Mouse (Mus musculus): Measurements from ENCODE around the gene Usp47. TPM values are rescaled to one million over a fixed set of nuclear protein-coding genes. Genes with fewer than 3 reads are reported as not detected.

The Usp47 gene
- polyA plus RNA-seq, 1 experiment from 2014 or later, result 36.9 TPM

DNA sequence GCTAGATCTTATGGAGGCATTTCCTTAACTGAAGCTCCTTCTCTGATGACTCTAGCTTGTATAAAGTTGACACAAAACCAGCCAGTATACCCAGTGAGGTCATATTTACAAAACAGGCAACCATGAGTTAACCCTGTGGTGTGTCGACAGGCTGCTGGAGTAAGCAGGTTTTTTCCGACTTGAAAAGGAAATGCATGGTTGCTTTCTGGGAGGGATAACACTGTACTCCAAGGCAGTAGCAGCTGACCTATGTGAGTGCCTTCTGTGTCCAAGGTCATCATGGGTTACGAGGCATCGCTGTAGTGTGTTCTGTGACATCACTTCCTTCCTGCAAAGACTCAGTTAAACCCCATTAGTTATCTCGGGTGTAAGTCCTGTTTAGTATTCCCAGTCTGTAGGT is 79.6 kb downstream of the Usp47 start:
- no peaks in the 10 kb centered on the region for H3K9me3 ChIP-seq (replicated peaks)
- H3K36me3 ChIP-seq, result peaks cover 96% of the 10 kb centered on the region
- H3K4me2 ChIP-seq, result no peak overlapping the region
- no peak overlapping the region for H3K27ac ChIP-seq
- H3K4me1 ChIP-seq, result 0 out of 2 replicates have a peak, but pooled peaks cover 6% of the 10 kb centered on the region
- no peak overlapping the region for H3K4me3 ChIP-seq
- H3K9ac ChIP-seq, result no peak overlapping the region
- no peak for ATAC-seq
- WGBS (ENCODE audit: insufficient replicate concordance), result 57% methylated on average over 5 of the region's 5 CpGs
- H3K27me3 ChIP-seq (replicated peaks), result no peaks in the 10 kb centered on the region

DNA sequence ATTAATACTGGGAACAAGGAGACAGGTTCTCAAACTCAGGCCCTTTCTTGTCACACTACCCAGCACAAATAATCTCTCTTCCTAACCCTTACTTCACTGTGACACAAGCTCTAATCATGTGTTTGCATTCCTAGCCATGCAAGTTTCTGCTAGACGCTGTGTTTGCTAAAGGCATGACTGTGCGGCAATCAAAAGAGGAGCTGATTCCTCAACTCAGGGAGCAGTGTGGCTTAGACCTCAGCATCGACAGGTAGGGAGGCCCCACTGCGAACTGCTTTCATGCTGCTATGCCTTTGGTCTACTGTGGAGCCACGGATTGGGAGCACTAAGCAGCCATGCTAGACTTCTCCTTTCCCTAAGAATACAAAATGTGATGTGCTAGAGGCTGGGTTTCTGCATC is 80.5 kb downstream of the Usp47 start:
- no peaks in the 10 kb centered on the region for H3K9me3 ChIP-seq (replicated peaks)
- 74% methylated on average over 5 of the region's 5 CpGs for WGBS (ENCODE audit: insufficient replicate concordance)

DNA sequence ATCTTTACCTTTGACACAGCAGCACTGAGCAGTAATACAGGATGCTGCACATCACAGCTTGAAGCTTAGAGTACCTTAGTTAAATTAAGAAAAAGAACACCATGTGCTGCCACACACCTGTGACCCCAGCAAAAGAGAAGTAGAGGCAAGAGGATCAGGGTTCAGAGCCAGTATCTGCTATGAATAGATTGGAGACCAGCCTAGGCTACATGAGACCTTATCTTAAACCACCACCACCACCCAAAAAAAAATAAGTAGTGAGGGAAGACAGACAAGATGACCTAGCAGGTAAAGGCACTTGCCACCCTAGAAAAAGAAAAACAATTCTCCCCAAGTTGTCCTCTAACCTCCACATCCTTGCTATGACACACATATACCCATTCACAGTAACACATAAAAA is 85.5 kb downstream of the Usp47 start:
- no peaks in the 10 kb centered on the region for H3K9me3 ChIP-seq (replicated peaks)
- peaks cover 82% of the 10 kb centered on the region for H3K36me3 ChIP-seq
- no peak overlapping the region for H3K27ac ChIP-seq
- H3K4me1 ChIP-seq, result peaks cover 8% of the 10 kb centered on the region
- no peaks in the 10 kb centered on the region for H3K27me3 ChIP-seq (replicated peaks)
- H3K4me3 ChIP-seq, result no peak overlapping the region
- no peak overlapping the region for H3K9ac ChIP-seq
- peak; percentile 76 for ATAC-seq
- no peak overlapping the region for H3K4me2 ChIP-seq

More for the DNA sequence above, 80.5 kb downstream of the Usp47 start:
- H3K4me1 ChIP-seq, result peaks cover 12% of the 10 kb centered on the region
- H3K36me3 ChIP-seq, result peaks cover 96% of the 10 kb centered on the region
- H3K4me2 ChIP-seq, result no peak overlapping the region
- ATAC-seq, result no peak
- H3K27me3 ChIP-seq (replicated peaks), result no peaks in the 10 kb centered on the region
- H3K4me3 ChIP-seq, result no peak overlapping the region
- no peak overlapping the region for H3K9ac ChIP-seq
- H3K27ac ChIP-seq, result no peak overlapping the region

DNA sequence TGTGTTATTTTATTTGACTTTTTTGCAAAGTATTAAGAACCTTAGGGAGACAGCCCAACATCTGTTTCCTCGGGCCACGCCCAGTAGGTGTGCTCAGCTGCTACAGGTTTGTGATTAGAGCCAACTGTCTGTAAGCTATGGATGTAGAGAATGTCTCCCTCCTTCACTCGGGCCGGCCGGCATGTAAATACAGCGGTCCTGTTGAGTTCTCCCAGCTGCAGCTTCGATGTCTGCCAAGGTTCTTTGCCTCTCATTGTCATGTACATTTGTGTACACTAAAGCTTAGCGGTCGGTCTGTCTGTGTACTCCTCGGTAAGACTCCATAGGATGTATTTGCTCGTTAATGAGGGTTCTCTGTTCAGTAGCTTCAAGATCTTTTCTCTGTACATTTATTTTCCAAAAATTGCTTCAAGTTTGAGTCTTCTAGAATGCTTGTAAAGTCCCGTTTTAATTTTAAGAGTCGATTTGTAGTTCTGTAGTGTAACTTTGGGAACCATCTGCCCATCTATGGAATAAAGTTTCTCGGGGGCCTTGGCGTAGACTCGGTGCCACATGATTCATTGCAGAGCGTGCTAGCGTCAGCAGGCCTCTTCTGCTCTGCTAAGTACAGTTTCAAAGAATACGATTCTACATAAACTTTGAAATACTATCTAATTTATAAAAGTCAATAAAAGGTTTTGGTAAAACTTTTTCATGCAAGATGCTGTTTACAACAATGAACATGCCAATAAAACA is 87.5 kb downstream of the Usp47 start:
- 86% methylated on average over 19 of the region's 19 CpGs for WGBS (ENCODE audit: insufficient replicate concordance)
- H3K9ac ChIP-seq, result no peak overlapping the region
- H3K4me1 ChIP-seq, result peaks cover 8% of the 10 kb centered on the region
- no peak overlapping the region for H3K4me3 ChIP-seq
- peaks cover 63% of the 10 kb centered on the region for H3K36me3 ChIP-seq
- H3K4me2 ChIP-seq, result no peak overlapping the region
- H3K27ac ChIP-seq, result no peak overlapping the region
- H3K27me3 ChIP-seq (replicated peaks), result no peaks in the 10 kb centered on the region
- ATAC-seq, result no peak
- H3K9me3 ChIP-seq (replicated peaks), result no peaks in the 10 kb centered on the region

DNA sequence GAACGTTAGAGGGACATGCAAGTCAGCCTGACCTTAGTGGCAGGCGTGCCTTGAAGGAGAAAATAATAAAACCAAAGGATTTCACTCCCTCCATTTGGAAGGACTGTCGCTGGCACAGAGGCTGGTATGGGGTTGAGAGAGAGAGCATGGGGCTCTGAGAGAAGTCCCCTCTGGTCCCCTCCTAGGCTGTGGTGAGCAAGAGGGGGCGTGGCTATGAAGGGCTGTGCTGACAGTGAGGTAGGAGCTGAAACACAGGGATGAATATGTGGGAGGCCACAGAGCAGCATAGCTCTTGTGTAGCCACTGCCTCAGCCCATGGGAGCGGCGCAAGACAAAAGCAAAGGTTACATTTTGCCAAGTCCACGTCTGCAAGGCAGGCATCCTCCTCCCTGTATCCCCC is 94.2 kb downstream of the Usp47 start:
- H3K27ac ChIP-seq, result no peak overlapping the region
- WGBS (ENCODE audit: insufficient replicate concordance), result 69% methylated on average over 7 of the region's 7 CpGs
- no peaks in the 10 kb centered on the region for H3K4me1 ChIP-seq
- H3K9ac ChIP-seq, result no peak overlapping the region
- no peaks in the 10 kb centered on the region for H3K27me3 ChIP-seq (replicated peaks)
- H3K36me3 ChIP-seq, result 0 out of 2 replicates have a peak, but pooled peaks cover 3% of the 10 kb centered on the region
- no peak overlapping the region for H3K4me2 ChIP-seq
- no peaks in the 10 kb centered on the region for H3K9me3 ChIP-seq (replicated peaks)
- ATAC-seq, result no peak
- no peak overlapping the region for H3K4me3 ChIP-seq

DNA sequence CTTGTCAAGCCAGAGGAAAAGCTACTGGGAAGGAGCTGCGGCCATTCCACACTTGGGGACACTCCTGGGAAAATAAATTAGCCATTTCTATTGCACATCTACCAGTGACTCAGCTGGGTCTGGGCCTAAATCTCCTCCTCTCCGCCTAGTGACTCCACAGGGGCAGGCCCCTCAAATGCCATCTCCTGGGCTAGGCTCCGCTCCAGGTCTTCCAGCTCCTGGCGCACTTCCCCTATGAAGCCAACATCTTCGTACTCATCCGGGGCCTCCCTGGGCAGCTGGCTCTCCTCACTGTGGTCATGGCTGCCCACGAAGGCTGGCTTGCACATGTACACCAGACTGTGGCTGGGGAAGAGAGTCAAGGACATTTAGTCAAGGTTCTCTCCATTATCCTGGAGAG is 94.8 kb downstream of the Usp47 start:
- H3K4me3 ChIP-seq, result no peak overlapping the region
- H3K9ac ChIP-seq, result no peak overlapping the region
- no peak overlapping the region for H3K27ac ChIP-seq
- no peaks in the 10 kb centered on the region for H3K27me3 ChIP-seq (replicated peaks)
- 78% methylated on average over 7 of the region's 7 CpGs for WGBS (ENCODE audit: insufficient replicate concordance)
- no peaks in the 10 kb centered on the region for H3K4me1 ChIP-seq
- ATAC-seq, result no peak
- no peak overlapping the region for H3K4me2 ChIP-seq
- H3K36me3 ChIP-seq, result no peaks in the 10 kb centered on the region
- no peaks in the 10 kb centered on the region for H3K9me3 ChIP-seq (replicated peaks)

DNA sequence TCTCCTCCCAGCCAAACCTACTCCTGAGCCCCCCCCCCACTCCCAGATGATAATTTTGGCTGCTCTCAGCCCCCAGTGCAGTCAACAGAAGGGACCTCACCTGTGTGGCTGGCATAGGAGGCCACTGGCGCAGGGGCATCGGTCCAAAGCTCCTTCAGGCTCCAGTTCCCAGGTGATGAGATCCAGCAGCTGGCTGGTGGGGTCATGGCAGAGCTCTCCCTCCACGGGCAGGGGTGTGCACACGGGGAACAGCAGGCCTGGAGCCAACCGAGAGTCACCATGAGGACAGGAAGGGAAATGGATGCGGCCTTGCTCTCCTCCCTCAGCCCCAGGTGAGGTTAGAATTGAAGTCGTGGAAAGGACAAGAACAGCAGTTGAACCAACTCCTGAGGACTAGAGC is 95.9 kb downstream of the Usp47 start:
- Histone ChIP-seq H3K27ac (no peak overlapping the region), H3K4me3 (no peak overlapping the region), H3K9ac (no peak overlapping the region), H3K9me3 (replicated peaks) (no peaks in the 10 kb centered on the region), H3K27me3 (replicated peaks) (no peaks in the 10 kb centered on the region), H3K4me2 (no peak overlapping the region), H3K36me3 (no peaks in the 10 kb centered on the region), H3K4me1 (no peaks in the 10 kb centered on the region)
- ATAC-seq, result no peak
- 64% methylated on average over 7 of the region's 7 CpGs for WGBS (ENCODE audit: insufficient replicate concordance)

DNA sequence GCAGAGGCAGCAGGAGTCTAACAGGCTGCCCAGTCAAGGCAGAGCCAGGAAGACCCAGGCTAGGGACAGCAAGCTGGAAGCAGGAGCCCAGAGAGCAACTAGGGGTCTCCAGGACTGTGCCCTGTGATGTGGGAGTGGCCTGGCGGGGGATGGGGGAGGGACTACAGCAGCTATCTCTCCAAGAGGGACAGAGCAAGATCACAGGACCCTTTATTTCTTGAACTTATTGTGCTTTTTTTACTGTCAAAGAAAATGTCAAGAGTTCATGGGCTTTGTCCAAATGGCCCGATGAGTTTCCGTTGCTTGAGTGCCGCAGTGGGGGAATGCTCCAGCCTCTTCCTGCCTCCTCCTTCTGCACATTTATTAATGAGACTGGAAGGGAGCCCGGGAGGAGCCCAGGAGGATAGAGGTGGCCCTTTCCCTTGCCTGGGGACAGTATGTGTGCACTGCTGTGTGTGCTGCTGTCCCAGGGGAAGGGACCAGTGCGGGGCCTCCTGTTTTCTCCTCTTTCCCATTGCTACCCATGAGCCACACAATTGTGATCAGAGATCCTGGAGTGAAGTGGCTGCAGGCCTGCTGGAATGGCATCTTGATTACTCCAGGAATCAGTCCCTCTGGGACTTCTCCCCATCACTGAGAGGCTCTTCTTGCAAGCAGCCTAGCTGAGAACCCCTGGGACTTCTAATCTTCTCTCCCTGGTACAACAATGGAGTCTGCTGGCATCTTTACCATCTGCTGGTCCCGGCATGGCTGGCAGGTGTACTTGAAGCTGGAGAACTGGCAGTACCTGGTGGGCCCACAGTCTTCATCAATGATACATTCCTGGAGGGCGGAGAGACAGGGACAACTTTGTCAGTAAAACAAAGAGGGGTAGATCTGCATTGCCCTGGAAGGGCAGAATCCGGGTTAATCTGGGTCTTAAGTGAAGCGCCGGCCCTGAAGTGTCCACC is 97.8 kb downstream of the Usp47 start:
- Histone ChIP-seq H3K4me3 (no peak overlapping the region), H3K27me3 (replicated peaks) (no peaks in the 10 kb centered on the region), H3K36me3 (no peaks in the 10 kb centered on the region), H3K4me2 (no peak overlapping the region), H3K9ac (no peak overlapping the region), H3K4me1 (no peaks in the 10 kb centered on the region), H3K9me3 (replicated peaks) (no peaks in the 10 kb centered on the region), H3K27ac (no peak overlapping the region)
- WGBS (ENCODE audit: insufficient replicate concordance), result 68% methylated on average over 11 of the region's 11 CpGs
- ATAC-seq, result no peak

DNA sequence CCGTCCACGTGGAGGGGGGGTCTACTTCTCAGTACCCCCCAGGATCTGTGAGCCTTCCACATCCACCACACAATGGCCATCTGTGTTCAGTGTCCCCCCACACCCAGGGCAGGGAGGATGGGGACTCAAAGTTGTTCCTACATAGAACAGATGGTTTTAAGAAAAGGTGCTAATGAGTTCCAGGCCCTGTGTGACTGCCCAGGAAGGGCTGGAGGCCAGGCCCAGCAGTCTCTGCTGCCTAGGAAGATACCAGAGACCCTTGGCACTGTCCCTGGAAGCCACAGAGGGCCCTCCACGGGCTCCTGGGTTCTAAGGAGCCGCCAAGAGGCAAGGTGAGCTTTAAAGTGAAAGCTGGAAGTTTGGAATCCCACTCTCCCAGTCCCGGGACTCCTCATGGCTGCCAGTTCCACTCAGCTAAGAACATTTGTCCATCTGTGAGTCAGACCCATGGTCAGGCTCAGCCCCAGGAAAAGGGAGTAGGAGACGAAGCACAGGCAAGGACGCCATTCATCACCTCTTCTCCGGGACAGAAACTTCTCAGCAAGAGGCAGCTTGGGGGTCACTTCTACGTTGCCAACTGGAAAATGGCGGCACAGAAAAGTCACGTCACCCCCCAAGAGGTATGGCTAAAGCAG is 98.7 kb downstream of the Usp47 start:
- Histone ChIP-seq H3K27me3 (replicated peaks) (no peaks in the 10 kb centered on the region), H3K27ac (no peak overlapping the region), H3K9me3 (replicated peaks) (no peaks in the 10 kb centered on the region), H3K4me2 (no peak overlapping the region), H3K36me3 (no peaks in the 10 kb centered on the region), H3K4me1 (no peaks in the 10 kb centered on the region), H3K9ac (no peak overlapping the region), H3K4me3 (no peak overlapping the region)
- 61% methylated on average over 11 of the region's 11 CpGs for WGBS (ENCODE audit: insufficient replicate concordance)
- no peak for ATAC-seq

DNA sequence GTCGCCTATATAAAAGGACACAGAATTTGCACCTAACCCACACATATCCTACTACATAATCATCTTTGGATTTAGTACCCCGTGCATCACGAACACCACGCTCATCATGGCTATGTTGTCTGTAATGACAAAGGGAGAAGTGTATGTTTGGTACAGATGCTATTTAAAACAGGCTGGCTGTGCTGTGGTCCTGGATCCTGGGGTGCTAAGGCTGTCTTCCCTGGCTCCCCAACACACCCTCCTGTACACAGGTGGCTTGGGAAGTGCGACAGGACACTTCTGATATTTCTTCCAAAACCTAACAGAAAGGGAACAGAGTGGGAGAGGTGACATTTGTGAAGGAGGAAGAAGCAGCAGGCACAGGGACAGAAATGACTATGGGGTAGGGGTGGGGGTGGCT is 100.3 kb downstream of the Usp47 start:
- no peak overlapping the region for H3K4me3 ChIP-seq
- H3K36me3 ChIP-seq, result no peaks in the 10 kb centered on the region
- H3K27ac ChIP-seq, result no peak overlapping the region
- H3K4me2 ChIP-seq, result no peak overlapping the region
- ATAC-seq, result no peak
- no peaks in the 10 kb centered on the region for H3K4me1 ChIP-seq
- WGBS (ENCODE audit: insufficient replicate concordance), result 71% methylated on average over 5 of the region's 5 CpGs
- H3K9ac ChIP-seq, result no peak overlapping the region
- H3K9me3 ChIP-seq (replicated peaks), result no peaks in the 10 kb centered on the region
- H3K27me3 ChIP-seq (replicated peaks), result no peaks in the 10 kb centered on the region

DNA sequence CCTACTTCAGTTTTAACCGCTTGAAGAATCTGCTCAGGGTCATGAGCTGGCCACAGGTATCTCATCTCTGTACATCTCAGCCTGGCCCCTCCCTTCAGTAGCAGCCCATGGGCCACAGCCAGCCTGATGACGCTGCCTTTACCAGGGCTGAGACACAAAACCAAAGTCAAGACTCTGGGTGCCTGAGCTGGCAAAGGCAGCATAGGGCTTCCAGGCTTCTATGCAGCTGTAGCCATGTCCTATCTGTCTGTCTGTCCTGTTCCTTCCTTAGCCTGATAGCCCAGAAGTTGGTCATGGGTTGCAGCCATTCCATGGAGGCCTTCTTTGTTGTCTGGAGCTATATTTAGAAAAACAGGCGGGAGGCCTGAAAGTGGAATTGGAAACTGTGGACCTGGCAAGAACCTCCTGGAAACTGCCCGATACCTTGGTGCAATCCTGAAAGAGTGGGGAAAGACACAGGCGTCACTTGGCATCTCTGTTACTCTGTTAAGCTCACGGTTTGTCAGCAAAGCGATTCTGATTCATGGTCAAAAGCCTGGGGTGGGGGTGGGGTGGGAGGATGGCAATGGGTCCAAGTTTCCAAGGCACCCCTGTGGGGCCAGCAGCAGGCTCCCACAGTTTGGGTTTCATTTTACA is 102.4 kb downstream of the Usp47 start:
- 61% methylated on average over 7 of the region's 7 CpGs for WGBS (ENCODE audit: insufficient replicate concordance)
- 0 out of 2 replicates have a peak, but pooled peaks cover 3% of the 10 kb centered on the region for H3K4me1 ChIP-seq

More for the DNA sequence above, 102.4 kb downstream of the Usp47 start:
- H3K4me2 ChIP-seq, result no peak overlapping the region
- no peaks in the 10 kb centered on the region for H3K36me3 ChIP-seq
- H3K27ac ChIP-seq, result no peak overlapping the region
- H3K27me3 ChIP-seq (replicated peaks), result no peaks in the 10 kb centered on the region
- ATAC-seq, result no peak
- no peaks in the 10 kb centered on the region for H3K9me3 ChIP-seq (replicated peaks)
- no peak overlapping the region for H3K4me3 ChIP-seq
- no peak overlapping the region for H3K9ac ChIP-seq
